Mouse (Mus musculus) erythroblast, embryonic 14.5 days (primary cell): ENCODE data around the gene Gm49673.
"Not testable (repeated sequence)": the region's sequence is repeated elsewhere in the genome, so short reads cannot be mapped to it uniquely, and the experiment has no call there.

Source experiments
- GATA1 ChIP-seq: IDR thresholded peaks from 2 replicates; pipeline ENCODE4 v1.6.1; 2012; ENCODE audit warnings: low read length, inconsistent platforms, mixed read lengths
- TAL1 ChIP-seq: IDR thresholded peaks from 3 replicates; pipeline ENCODE4 v1.6.1; 2012; ENCODE audit warnings: low read length, inconsistent platforms, mixed read lengths

DNA sequence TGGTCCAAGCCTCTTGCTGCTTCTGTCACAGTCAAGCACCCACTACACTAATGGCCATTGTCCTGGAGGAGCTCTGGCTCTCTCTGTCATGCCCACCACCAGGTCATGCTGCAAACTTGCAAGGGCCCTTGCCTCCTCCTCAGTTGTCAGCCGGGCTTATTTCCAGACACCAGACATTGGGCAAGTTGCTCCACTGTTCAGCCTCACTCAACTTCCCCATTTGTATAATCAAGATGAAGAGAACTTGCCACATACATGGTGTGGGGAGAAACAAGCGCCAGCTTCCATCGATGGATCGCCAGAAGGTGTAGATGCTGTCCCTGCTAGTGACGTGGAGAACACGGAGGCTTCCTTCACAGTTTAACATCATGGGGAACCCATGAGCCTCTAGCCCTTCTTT lies 97.4 kb downstream of the Gm49673 start:
- TF ChIP-seq GATA1, TAL1: not testable (repeated sequence)
